Mouse (Mus musculus) neural tube, embryonic 14.5 days (tissue): Measurements from ENCODE around the gene Mpped1. TPM values are rescaled to one million over a fixed set of nuclear protein-coding genes. Genes with fewer than 3 reads are reported as not detected.
A peak's percentile ranks its signal among the peaks of the same experiment; 100 is the strongest.

Experiments used
- ATAC-seq: fragments of 200-750 bp; cut with Nextera tagmentation; 2 replicates; pipeline ENCODE4 v1.8.0; 2017; ENCODE audit warnings: low read depth, mild to moderate bottlenecking, moderate TSS enrichment, moderate library complexity
- H3K27ac ChIP-seq: fragments of 300-500 bp; sonication (generic); 2 replicates; pipeline ENCODE4 v1.5.1; 2014; ENCODE audit warnings: low read depth, mild to moderate bottlenecking, control low read depth, low read length, moderate library complexity, mixed read lengths
- H3K27me3 ChIP-seq: fragments of 300-500 bp; sonication (generic); 2 replicates; pipeline ENCODE4 v1.6.1; 2014; ENCODE audit warnings: low read length; ENCODE audit not compliant: control insufficient read depth, insufficient read depth
- H3K36me3 ChIP-seq: fragments of 300-500 bp; sonication (generic); 2 replicates; pipeline ENCODE4 v1.6.1; 2014; ENCODE audit warnings: low read length, mixed read lengths; ENCODE audit not compliant: control insufficient read depth, insufficient read depth
- H3K4me1 ChIP-seq: fragments of 300-500 bp; sonication (generic); 2 replicates; pipeline ENCODE4 v1.6.1; 2014; ENCODE audit warnings: low read length; ENCODE audit not compliant: control insufficient read depth, insufficient read depth
- H3K4me2 ChIP-seq: fragments of 300-500 bp; sonication (generic); 2 replicates; pipeline ENCODE4 v1.6.1; 2014; ENCODE audit warnings: mild to moderate bottlenecking, low read depth, low read length, control low read depth
- H3K4me3 ChIP-seq: fragments of 300-500 bp; sonication (generic); 2 replicates; pipeline ENCODE4 v1.5.1; 2014; ENCODE audit warnings: low read depth, low read length, control low read depth, mixed read lengths
- H3K9ac ChIP-seq: fragments of 300-500 bp; sonication (generic); replicated peaks from 2 replicates; pipeline ENCODE4 v1.6.1; 2014; ENCODE audit warnings: low read depth, mild to moderate bottlenecking, control low read depth, low read length, mixed read lengths
- H3K9me3 ChIP-seq: fragments of 300-500 bp; sonication (generic); 2 replicates; pipeline ENCODE4 v1.6.1; 2016; ENCODE audit warnings: low read length; ENCODE audit not compliant: control insufficient read depth
- WGBS: fragments of 180-500 bp; shearing (Covaris S2); extraction: QIAGEN DNeasy Blood & Tissue Kit; methylation state at CpG from one replicate; pipeline ENCODE4 v1.1.7; 2014; 5-methylcytosine and 5-hydroxymethylcytosine counted together
- polyA plus RNA-seq: library from polyadenylated mRNA; unstranded; fragments of >200 nt; fragmentation: Nextera tagmentation; extraction: Ambion mirVana; gene quantifications from 2 replicates; pipeline ENCODE4 v1.2.1, GENCODE M21; 2014

Mpped1 gene
- polyA plus RNA-seq, 1 experiment from 2014 or later = 39.2 TPM

DNA sequence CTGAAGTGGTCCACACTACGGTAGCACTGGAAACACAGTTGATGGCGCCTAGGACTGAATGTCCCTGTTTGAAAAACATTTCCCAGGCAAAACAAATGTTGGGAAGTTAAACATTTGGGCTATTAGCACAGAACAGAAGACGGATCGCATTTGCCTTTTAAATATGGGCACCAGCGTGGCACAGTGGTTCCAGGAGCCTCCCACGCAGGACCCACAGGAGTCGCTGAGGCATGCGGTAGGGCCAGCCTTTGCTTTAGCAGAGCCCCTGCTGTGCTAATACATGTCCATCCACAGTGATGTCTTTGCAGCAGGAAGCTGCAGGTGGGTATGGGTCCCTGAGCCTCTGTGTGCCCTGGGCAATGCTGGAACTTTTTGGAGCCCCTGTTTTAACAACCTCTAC, 48.7 kb downstream of the Mpped1 start:
- Histone ChIP-seq H3K4me1 (0 out of 2 replicates have a peak, but pooled peaks cover 5% of the 10 kb centered on the region), H3K27ac (no peak overlapping the region), H3K4me2 (no peak overlapping the region), H3K36me3 (no peaks in the 10 kb centered on the region), H3K27me3 (no peaks in the 10 kb centered on the region), H3K9ac (no peak overlapping the region), H3K4me3 (no peak overlapping the region), H3K9me3 (no peaks in the 10 kb centered on the region)
- ATAC-seq = no peak
- 75% methylated on average over 8 of the region's 8 CpGs for WGBS

- H3K9ac ChIP-seq = no peak overlapping the region
- 0 out of 2 replicates have a peak, but pooled peaks cover 5% of the 10 kb centered on the region for H3K4me1 ChIP-seq
- H3K27me3 ChIP-seq = no peaks in the 10 kb centered on the region
- 43% methylated on average over 13 of the region's 13 CpGs for WGBS
- H3K27ac ChIP-seq = 0 out of 2 replicates have a peak overlapping the region, but pooled peaks have one; percentile 3
- H3K36me3 ChIP-seq = no peaks in the 10 kb centered on the region
- no peak overlapping the region; the same call in 1 of the 2 replicates for H3K4me2 ChIP-seq
- no peaks in the 10 kb centered on the region for H3K9me3 ChIP-seq
- no peak overlapping the region for H3K4me3 ChIP-seq
- no peak; the same call in 1 of the 2 replicates for ATAC-seq
Observed at GRCm38 (mm10) chr15:83829226-83829625, 50.0 kb downstream of the Mpped1 start.

GRCm38 (mm10) chr15:83832265-83832664, 53.0 kb downstream of the Mpped1 start:
- H3K9ac ChIP-seq = no peak overlapping the region
- H3K4me1 ChIP-seq = 0 out of 2 replicates have a peak, but pooled peaks cover 5% of the 10 kb centered on the region
- no peak overlapping the region for H3K4me3 ChIP-seq
- no peak overlapping the region for H3K27ac ChIP-seq
- H3K27me3 ChIP-seq = no peaks in the 10 kb centered on the region
- WGBS = 60% methylated on average over 6 of the region's 6 CpGs
- ATAC-seq = no peak
- no peaks in the 10 kb centered on the region for H3K36me3 ChIP-seq
- H3K4me2 ChIP-seq = no peak overlapping the region
- no peaks in the 10 kb centered on the region for H3K9me3 ChIP-seq

- no peaks in the 10 kb centered on the region for H3K4me1 ChIP-seq
- ATAC-seq = no peak
- H3K9me3 ChIP-seq = no peaks in the 10 kb centered on the region
- WGBS = 73% methylated on average over 10 of the region's 10 CpGs
- H3K4me2 ChIP-seq = no peak overlapping the region
- no peak overlapping the region for H3K27ac ChIP-seq
- no peaks in the 10 kb centered on the region for H3K36me3 ChIP-seq
- H3K27me3 ChIP-seq = no peaks in the 10 kb centered on the region
- no peak overlapping the region for H3K9ac ChIP-seq
- H3K4me3 ChIP-seq = no peak overlapping the region
Observed at GRCm38 (mm10) chr15:83840950-83841719, 61.9 kb downstream of the Mpped1 start.

- WGBS = 81% methylated on average over 12 of the region's 12 CpGs
- 0 out of 2 replicates have a peak, but pooled peaks cover 2% of the 10 kb centered on the region for H3K4me1 ChIP-seq
- ATAC-seq = no peak
Observed at GRCm38 (mm10) chr15:83842419-83842818, 63.2 kb downstream of the Mpped1 start.

DNA sequence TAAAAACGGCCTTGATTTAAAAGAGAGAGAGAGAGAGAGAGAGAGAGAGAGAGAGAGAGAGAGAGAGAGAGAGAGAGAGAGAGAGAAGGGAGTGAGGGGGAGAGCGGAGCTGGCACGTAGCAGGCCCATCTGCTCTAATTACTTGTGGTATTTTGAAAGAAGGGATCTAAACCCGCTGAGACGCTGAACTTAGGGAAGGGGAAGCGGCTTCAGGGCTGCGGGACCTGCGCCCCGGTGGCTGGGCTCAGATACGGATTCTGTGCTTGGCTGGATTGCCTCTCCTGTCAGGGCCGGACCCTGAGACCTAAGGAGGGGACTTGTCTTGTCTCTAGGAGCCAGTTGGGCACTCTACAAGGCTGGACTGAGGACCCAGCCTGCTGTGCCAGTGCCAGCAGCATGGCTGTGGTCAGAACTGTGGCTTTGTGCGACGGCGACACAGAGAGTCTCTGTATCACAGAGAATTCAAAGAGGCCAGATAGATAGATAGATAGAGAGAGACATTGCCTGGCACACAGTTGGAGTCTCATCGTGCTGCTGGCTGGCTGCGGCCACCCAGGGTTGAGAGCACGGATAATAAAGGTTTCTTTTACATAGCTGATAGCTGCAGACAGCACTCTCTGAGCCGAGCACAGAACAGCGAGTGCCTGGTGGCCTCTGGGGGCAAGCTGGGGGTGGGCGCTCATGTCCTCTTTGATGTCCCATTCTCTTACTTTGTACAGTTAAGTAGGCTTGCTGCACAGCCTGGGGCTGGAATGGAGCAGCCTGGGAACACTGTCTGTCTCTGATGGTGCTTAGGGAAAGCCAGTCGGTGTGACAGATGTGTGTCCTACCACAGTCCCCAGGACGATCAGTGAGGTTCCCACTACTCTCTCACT, 63.9 kb downstream of the Mpped1 start:
- WGBS = 33% methylated on average over 22 of the region's 22 CpGs
- no peak overlapping the region for H3K27ac ChIP-seq
- no peak overlapping the region for H3K9ac ChIP-seq
- H3K4me2 ChIP-seq = no peak overlapping the region
- H3K27me3 ChIP-seq = no peaks in the 10 kb centered on the region
- H3K9me3 ChIP-seq = no peaks in the 10 kb centered on the region
- H3K4me1 ChIP-seq = peaks cover 9% of the 10 kb centered on the region
- no peak for ATAC-seq
- H3K4me3 ChIP-seq = no peak overlapping the region
- no peaks in the 10 kb centered on the region for H3K36me3 ChIP-seq

More at GRCm38 (mm10) chr15:83842419-83842818, 63.2 kb downstream of the Mpped1 start:
- Histone ChIP-seq H3K9ac (no peak overlapping the region), H3K27me3 (no peaks in the 10 kb centered on the region), H3K36me3 (no peaks in the 10 kb centered on the region), H3K27ac (no peak overlapping the region), H3K9me3 (no peaks in the 10 kb centered on the region), H3K4me2 (no peak overlapping the region), H3K4me3 (no peak overlapping the region)

- no peak overlapping the region for H3K4me3 ChIP-seq
- H3K27me3 ChIP-seq = no peaks in the 10 kb centered on the region
- H3K27ac ChIP-seq = 0 out of 2 replicates have a peak overlapping the region, but pooled peaks have one; percentile 5
- peak; percentile 31; the same call in 1 of the 2 replicates for ATAC-seq
- no peak overlapping the region for H3K9ac ChIP-seq
- H3K4me2 ChIP-seq = no peak overlapping the region
- WGBS = 18% methylated on average over 11 of the region's 11 CpGs
- H3K36me3 ChIP-seq = no peaks in the 10 kb centered on the region
- H3K9me3 ChIP-seq = no peaks in the 10 kb centered on the region
- peaks cover 18% of the 10 kb centered on the region for H3K4me1 ChIP-seq
Observed at GRCm38 (mm10) chr15:83845734-83846133, 66.5 kb downstream of the Mpped1 start.

DNA sequence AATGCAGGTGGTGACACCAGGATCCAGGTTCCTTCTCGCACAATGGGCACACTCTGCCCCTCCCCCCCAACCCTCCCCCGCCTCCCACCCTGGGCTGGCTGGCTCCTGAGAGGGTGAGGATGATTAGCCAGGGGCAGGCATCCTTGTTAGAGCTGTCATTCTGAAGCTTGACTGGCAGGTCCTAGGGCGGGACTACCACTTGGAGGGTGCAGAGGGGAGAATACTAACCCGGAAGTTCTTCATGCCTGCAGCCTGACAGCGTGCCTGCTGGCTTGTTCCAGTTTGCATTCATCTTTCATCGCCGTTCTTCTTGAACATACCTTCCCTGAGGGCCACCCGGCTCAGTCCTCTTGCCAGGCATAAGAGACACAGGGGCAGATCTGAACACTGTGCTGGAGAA, 67.3 kb downstream of the Mpped1 start:
- peaks cover 18% of the 10 kb centered on the region for H3K4me1 ChIP-seq

More for the DNA sequence above, 67.3 kb downstream of the Mpped1 start:
- Histone ChIP-seq H3K27ac (no peak overlapping the region), H3K27me3 (no peaks in the 10 kb centered on the region), H3K4me2 (no peak overlapping the region), H3K9ac (no peak overlapping the region), H3K4me3 (no peak overlapping the region), H3K9me3 (no peaks in the 10 kb centered on the region), H3K36me3 (no peaks in the 10 kb centered on the region)
- no peak for ATAC-seq
- 38% methylated on average over 8 of the region's 8 CpGs for WGBS
